10 mouse cellular contexts compared by ENCODE assay signal in the genomic region with DNA sequence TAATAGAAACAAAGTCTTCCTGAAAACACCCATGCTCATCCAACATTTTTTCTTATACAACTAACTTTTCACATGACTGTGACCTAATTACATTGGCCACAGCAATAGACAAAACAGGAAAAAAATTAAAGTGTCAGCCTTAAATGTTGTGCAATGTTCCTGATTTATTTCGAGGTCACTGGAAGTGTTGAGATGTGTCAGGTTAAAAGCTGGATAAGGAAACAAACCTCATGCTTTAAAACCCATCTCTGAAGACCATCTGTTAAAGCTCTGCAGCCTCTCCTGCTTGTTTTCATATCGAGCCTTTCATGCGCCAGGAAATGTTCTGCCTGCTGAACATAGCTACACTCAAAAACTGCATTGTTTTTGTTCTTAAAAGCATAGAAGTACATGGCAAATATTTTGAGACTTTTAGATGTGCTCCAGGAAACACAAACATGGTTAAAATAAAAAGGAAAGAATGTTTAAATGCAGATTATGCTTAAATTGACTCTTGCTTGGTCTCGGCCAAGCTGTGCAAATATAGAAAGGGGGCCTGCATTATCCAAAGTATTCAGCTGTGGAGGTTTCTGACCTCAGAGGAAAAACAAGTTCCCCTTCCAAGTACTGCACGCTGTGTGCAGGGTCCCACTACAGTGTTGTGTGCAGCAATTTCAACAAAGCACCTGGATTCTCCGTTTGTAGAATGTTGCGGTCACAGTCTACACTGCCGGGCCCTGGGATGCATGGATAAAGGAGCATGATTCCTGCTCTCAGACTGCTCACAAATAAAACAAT.
DNase-seq lines count a peak whose midpoint lies in the region; ATAC-seq and TF ChIP-seq lines count a peak whose summit lies in the region.
"Had no signal": no experiment of that assay in that cellular context is flagged by ENCODE, and none has a peak within 500 bp of the region (broad histone marks: within the 10 kb centered on the region; RNA-seq: fewer than 3 reads in every experiment).

No protein-coding gene starts in this region.

- H3K9me3 ChIP-seq in hindbrain, embryonic 12.5 days (replicated peaks), result no peaks in the 10 kb centered on the region
- H3K9me3 ChIP-seq in hindbrain, postnatal 0 days (ENCODE audit: low read length), result no peaks in the 10 kb centered on the region
- no peaks in the 10 kb centered on the region for H3K9me3 ChIP-seq in lung, embryonic 15.5 days
- H3K9me3 ChIP-seq: forebrain, embryonic 15.5 days; midbrain, embryonic 12.5 days had no signal

- no peak for ATAC-seq in hindbrain, embryonic 12.5 days (ENCODE audit: low FRiP score)
- ATAC-seq in hindbrain, postnatal 0 days, result no peak
- ATAC-seq in granulocyte monocyte progenitor cell, adult 5-6 weeks (replicated peaks; ENCODE audit: poor library complexity, severe bottlenecking), result peak; percentile 52
- ATAC-seq in lung, embryonic 15.5 days (ENCODE audit: borderline replicate concordance, extremely low read depth, low FRiP score, low TSS enrichment), result peak; percentile 61
- ATAC-seq in CD4-positive, CD25-positive, alpha-beta regulatory T cell, adult 4 months, result no peak
- ATAC-seq: forebrain, embryonic 15.5 days had no signal

- WGBS in hindbrain, embryonic 12.5 days, result 77% methylated on average over 8 of the region's 8 CpGs
- WGBS in hindbrain, postnatal 0 days, result 63% methylated on average over 8 of the region's 8 CpGs
- WGBS in lung, embryonic 15.5 days, result 28% methylated on average over 8 of the region's 8 CpGs

- no peak for TF ChIP-seq CTCF in hindbrain, postnatal 0 days (IDR thresholded peaks at IDR 0.05; ENCODE audit: low read depth)

- 0 out of 2 replicates have a peak overlapping the region, but pooled peaks have one; percentile 0 for H3K27ac ChIP-seq in hindbrain, embryonic 12.5 days
- H3K27ac ChIP-seq in hindbrain, postnatal 0 days, result no peak overlapping the region
- H3K27ac ChIP-seq in lung, embryonic 15.5 days, result peak overlapping the region; percentile 82
- H3K27ac ChIP-seq: forebrain, embryonic 15.5 days; midbrain, embryonic 12.5 days had no signal

- no peaks in the 10 kb centered on the region for H3K36me3 ChIP-seq in hindbrain, embryonic 12.5 days
- no peaks in the 10 kb centered on the region for H3K36me3 ChIP-seq in hindbrain, postnatal 0 days (ENCODE audit: insufficient read depth, low read length)
- H3K36me3 ChIP-seq in lung, embryonic 15.5 days, result no peaks in the 10 kb centered on the region
- H3K36me3 ChIP-seq: forebrain, embryonic 15.5 days; midbrain, embryonic 12.5 days had no signal

- no peaks in the 10 kb centered on the region for H3K4me1 ChIP-seq in hindbrain, embryonic 12.5 days
- H3K4me1 ChIP-seq in hindbrain, postnatal 0 days (ENCODE audit: insufficient read depth, low read length), result no peaks in the 10 kb centered on the region
- peaks cover 35% of the 10 kb centered on the region for H3K4me1 ChIP-seq in lung, embryonic 15.5 days
- H3K4me1 ChIP-seq: forebrain, embryonic 15.5 days; midbrain, embryonic 12.5 days had no signal

- no peak overlapping the region for H3K4me3 ChIP-seq in hindbrain, embryonic 12.5 days
- H3K4me3 ChIP-seq in hindbrain, postnatal 0 days (ENCODE audit: low read length), result no peak overlapping the region
- no peak overlapping the region for H3K4me3 ChIP-seq in lung, embryonic 15.5 days
- H3K4me3 ChIP-seq: forebrain, embryonic 15.5 days; midbrain, embryonic 12.5 days had no signal

- no peaks in the 10 kb centered on the region for H3K27me3 ChIP-seq in hindbrain, embryonic 12.5 days
- H3K27me3 ChIP-seq in hindbrain, postnatal 0 days (ENCODE audit: insufficient read depth, low read length), result no peaks in the 10 kb centered on the region
- H3K27me3 ChIP-seq in lung, embryonic 15.5 days, result no peaks in the 10 kb centered on the region
- H3K27me3 ChIP-seq: forebrain, embryonic 15.5 days; midbrain, embryonic 12.5 days had no signal

- H3K9ac ChIP-seq in hindbrain, embryonic 12.5 days, result no peak overlapping the region
- no peak overlapping the region for H3K9ac ChIP-seq in hindbrain, postnatal 0 days (replicated peaks; ENCODE audit: low read length)
- no peak overlapping the region for H3K9ac ChIP-seq in lung, embryonic 15.5 days
- H3K9ac ChIP-seq: forebrain, embryonic 15.5 days; midbrain, embryonic 12.5 days had no signal

- no peak overlapping the region for H3K4me2 ChIP-seq in hindbrain, embryonic 12.5 days (replicated peaks)
- no peak overlapping the region for H3K4me2 ChIP-seq in hindbrain, postnatal 0 days (ENCODE audit: low read depth, low read length)
- no peak overlapping the region for H3K4me2 ChIP-seq in lung, embryonic 15.5 days
- H3K4me2 ChIP-seq: forebrain, embryonic 15.5 days; midbrain, embryonic 12.5 days had no signal

- DNase-seq in hindbrain, postnatal 0 days (ENCODE audit: low spot score), result no peak
- DNase-seq in NIH3T3 (ENCODE audit: low read depth), result peak; percentile 57
- no peak for DNase-seq in yolk sac, embryonic 10.5 days (ENCODE audit: low spot score)
- no peak for DNase-seq in adrenal gland, adult 18-20 months (ENCODE audit: low spot score in 2 of 2)

Comparison
In these comparisons a context has a peak if more than half of its experiments do, and no peak if none do; other contexts are left out.
1. ATAC-seq: peak in granulocyte monocyte progenitor cell, adult 5-6 weeks (single experiment) and lung, embryonic 15.5 days (single experiment); none in hindbrain, embryonic 12.5 days (single experiment), hindbrain, postnatal 0 days (single experiment) and CD4-positive, CD25-positive, alpha-beta regulatory T cell, adult 4 months (single experiment).